Mouse (Mus musculus): ENCODE measurements at regions not wholly inside any gene's neighbourhood (a gene's known extent, or its start where the extent isn't known, plus 50 kb on each side); places are given as distances from the start of the nearest gene placed in this dataset.

- DNase-seq, result no peak
Measured at GRCm38 (mm10) chr17:51683318-51683717, 149.8 kb downstream of the Satb1 start.

- DNase-seq, result no peak
Measured at GRCm38 (mm10) chr17:51682368-51682767, 150.7 kb downstream of the Satb1 start.

- no peak for DNase-seq
Measured at GRCm38 (mm10) chr17:51677451-51677850, 155.6 kb downstream of the Satb1 start.

GRCm38 (mm10) chr17:51658408-51658807 is 174.7 kb downstream of the Satb1 start:
- no peak for DNase-seq

GRCm38 (mm10) chr17:51653881-51654280 is 179.2 kb downstream of the Satb1 start:
- no peak for DNase-seq

- no peak for DNase-seq
Measured at GRCm38 (mm10) chr17:51651880-51652279, 181.2 kb downstream of the Satb1 start.

GRCm38 (mm10) chr17:51649213-51649815 is 183.8 kb downstream of the Satb1 start:
- DNase-seq, result no peak

- DNase-seq, result no peak
Measured at GRCm38 (mm10) chr17:51646416-51646815, 186.7 kb downstream of the Satb1 start.

- no peak for DNase-seq
Measured at GRCm38 (mm10) chr17:51645866-51646265, 187.2 kb downstream of the Satb1 start.

- no peak for DNase-seq
Measured at GRCm38 (mm10) chr17:51642682-51643081, 190.4 kb downstream of the Satb1 start.

GRCm38 (mm10) chr17:51635913-51636312 is 197.2 kb downstream of the Satb1 start:
- no peak for DNase-seq

GRCm38 (mm10) chr17:51631574-51631973 is 201.5 kb downstream of the Satb1 start:
- no peak for DNase-seq

GRCm38 (mm10) chr17:51620528-51620927 is 212.6 kb downstream of the Satb1 start:
- no peak for DNase-seq

GRCm38 (mm10) chr17:51585263-51585662 is 247.8 kb downstream of the Satb1 start:
- DNase-seq, result no peak

- no peak for DNase-seq
Measured at GRCm38 (mm10) chr17:51583984-51584880, 248.9 kb downstream of the Satb1 start.

GRCm38 (mm10) chr17:51583277-51583676 is 249.8 kb downstream of the Satb1 start:
- DNase-seq, result no peak

GRCm38 (mm10) chr17:51555854-51556253 is 277.2 kb downstream of the Satb1 start:
- DNase-seq, result no peak

GRCm38 (mm10) chr17:51554446-51554845 is 278.6 kb downstream of the Satb1 start:
- DNase-seq, result no peak

GRCm38 (mm10) chr17:51552277-51553015 is 280.6 kb downstream of the Satb1 start:
- no peak for DNase-seq

- no peak for DNase-seq
Measured at GRCm38 (mm10) chr17:51546999-51547398, 286.1 kb downstream of the Satb1 start.

- DNase-seq, result no peak
Measured at GRCm38 (mm10) chr17:51542544-51542943, 290.5 kb downstream of the Satb1 start.

GRCm38 (mm10) chr17:51534678-51535077 is 298.4 kb downstream of the Satb1 start:
- DNase-seq, result no peak

GRCm38 (mm10) chr17:51534270-51534669 is 298.8 kb downstream of the Satb1 start:
- no peak for DNase-seq

- no peak for DNase-seq
Measured at GRCm38 (mm10) chr17:51528161-51528560, 304.9 kb downstream of the Satb1 start.
